Mouse (Mus musculus) intestine, postnatal 0 days (tissue): ENCODE measurements around the gene Prkci. TPM values are rescaled to one million over a fixed set of nuclear protein-coding genes. Genes with fewer than 3 reads are reported as not detected.

Experiments
- ATAC-seq: fragments of 200-750 bp; cut with Nextera tagmentation; 2 replicates; pipeline ENCODE4 v1.8.0; 2017; ENCODE audit warnings: mild to moderate bottlenecking, moderate TSS enrichment, moderate library complexity
- H3K27ac ChIP-seq: fragments of 300-500 bp; sonication (generic); 2 replicates; pipeline ENCODE4 v1.5.1; 2014; ENCODE audit warnings: mild to moderate bottlenecking, low read depth, low read length, moderate library complexity
- H3K27me3 ChIP-seq: fragments of 300-500 bp; sonication (generic); replicated peaks from 2 replicates; pipeline ENCODE4 v1.6.1; 2014; ENCODE audit warnings: low read length, mixed read lengths; ENCODE audit not compliant: control insufficient read depth, insufficient read depth
- H3K36me3 ChIP-seq: fragments of 300-500 bp; sonication (generic); 2 replicates; pipeline ENCODE4 v1.6.1; 2014; ENCODE audit warnings: mild to moderate bottlenecking, moderate library complexity; ENCODE audit not compliant: control insufficient read depth, insufficient read depth
- H3K4me1 ChIP-seq: fragments of 300-500 bp; sonication (generic); replicated peaks from 2 replicates; pipeline ENCODE4 v1.6.1; 2014; ENCODE audit warnings: antibody characterized with exemption, low read length, mixed read lengths; ENCODE audit not compliant: control insufficient read depth, insufficient read depth
- H3K4me2 ChIP-seq: fragments of 300-500 bp; sonication (generic); replicated peaks from 2 replicates; pipeline ENCODE4 v1.6.1; 2014; ENCODE audit warnings: low read depth, mild to moderate bottlenecking, moderate library complexity
- H3K4me3 ChIP-seq: fragments of 300-500 bp; sonication (generic); 2 replicates; pipeline ENCODE4 v1.5.1; 2014; ENCODE audit warnings: low read depth, low read length
- H3K9ac ChIP-seq: fragments of 300-500 bp; sonication (generic); 2 replicates; pipeline ENCODE4 v1.6.1; 2014; ENCODE audit warnings: mild to moderate bottlenecking, low read depth, low read length
- H3K9me3 ChIP-seq: fragments of 300-500 bp; sonication (generic); 2 replicates; pipeline ENCODE4 v1.6.1; 2016; ENCODE audit warnings: mixed run types; ENCODE audit not compliant: control insufficient read depth
- CTCF ChIP-seq: sonication (generic); IDR thresholded peaks from 2 replicates; pipeline ENCODE4 v1.5.1; 2016; ENCODE audit warnings: low read depth, mild to moderate bottlenecking, control low read depth, antibody characterized with exemption, moderate library complexity
- WGBS: fragments of 180-500 bp; shearing (Covaris S2); extraction: QIAGEN DNeasy Blood & Tissue Kit; methylation state at CpG from one replicate; pipeline ENCODE4 v1.1.7; 2014; 5-methylcytosine and 5-hydroxymethylcytosine counted together
- polyA plus RNA-seq: library from polyadenylated mRNA; unstranded; fragments of >200 nt; fragmentation: Nextera tagmentation; extraction: Ambion mirVana; gene quantifications from 2 replicates; pipeline ENCODE4 v1.2.1, GENCODE M21; 2015

Prkci gene
- polyA plus RNA-seq, 1 experiment from 2014 or later = 14.5 TPM

GRCm38 (mm10) chr3:31049087-31049486 lies 53.5 kb downstream of the Prkci start:
- Histone ChIP-seq H3K27me3 (no peaks in the 10 kb centered on the region), H3K9ac (no peak overlapping the region), H3K9me3 (no peaks in the 10 kb centered on the region), H3K4me1 (no peaks in the 10 kb centered on the region), H3K36me3 (peaks cover 39% of the 10 kb centered on the region), H3K4me2 (no peak overlapping the region), H3K27ac (no peak overlapping the region), H3K4me3 (no peak overlapping the region)
- WGBS = 86% methylated on average over 5 of the region's 5 CpGs
- peak; percentile 31 for TF ChIP-seq CTCF
- ATAC-seq = no peak

GRCm38 (mm10) chr3:31050375-31050774 lies 54.8 kb downstream of the Prkci start:
- ATAC-seq = no peak
- H3K27ac ChIP-seq = no peak overlapping the region
- no peak overlapping the region for H3K4me3 ChIP-seq
- H3K36me3 ChIP-seq = peaks cover 39% of the 10 kb centered on the region
- no peaks in the 10 kb centered on the region for H3K4me1 ChIP-seq
- no peaks in the 10 kb centered on the region for H3K9me3 ChIP-seq
- TF ChIP-seq CTCF = no peak
- 70% methylated on average over 7 of the region's 7 CpGs for WGBS
- H3K27me3 ChIP-seq = no peaks in the 10 kb centered on the region
- no peak overlapping the region for H3K9ac ChIP-seq
- no peak overlapping the region for H3K4me2 ChIP-seq

- ATAC-seq = no peak
- Histone ChIP-seq H3K9ac (no peak overlapping the region), H3K4me2 (no peak overlapping the region), H3K4me1 (no peaks in the 10 kb centered on the region), H3K4me3 (no peak overlapping the region), H3K27me3 (no peaks in the 10 kb centered on the region), H3K36me3 (peaks cover 36% of the 10 kb centered on the region), H3K9me3 (no peaks in the 10 kb centered on the region), H3K27ac (no peak overlapping the region)
- TF ChIP-seq CTCF = no peak
- 90% methylated on average over 9 of the region's 9 CpGs for WGBS
Measured at GRCm38 (mm10) chr3:31051730-31052129, 56.2 kb downstream of the Prkci start.

- no peak for TF ChIP-seq CTCF
- no peaks in the 10 kb centered on the region for H3K4me1 ChIP-seq
- no peak overlapping the region for H3K4me2 ChIP-seq
- H3K9ac ChIP-seq = no peak overlapping the region
- ATAC-seq = no peak
- H3K4me3 ChIP-seq = no peak overlapping the region
- no peaks in the 10 kb centered on the region for H3K9me3 ChIP-seq
- 87% methylated on average over 9 of the region's 9 CpGs for WGBS
- no peak overlapping the region for H3K27ac ChIP-seq
- H3K27me3 ChIP-seq = no peaks in the 10 kb centered on the region
- H3K36me3 ChIP-seq = peaks cover 30% of the 10 kb centered on the region
Measured at GRCm38 (mm10) chr3:31053191-31053590, 57.6 kb downstream of the Prkci start.

GRCm38 (mm10) chr3:31054888-31055287 lies 59.3 kb downstream of the Prkci start:
- Histone ChIP-seq H3K4me2 (no peak overlapping the region), H3K27me3 (no peaks in the 10 kb centered on the region), H3K9ac (no peak overlapping the region), H3K4me1 (no peaks in the 10 kb centered on the region), H3K36me3 (peaks cover 16% of the 10 kb centered on the region), H3K27ac (no peak overlapping the region), H3K9me3 (no peaks in the 10 kb centered on the region), H3K4me3 (no peak overlapping the region)
- no peak for TF ChIP-seq CTCF
- 82% methylated on average over 8 of the region's 8 CpGs for WGBS
- ATAC-seq = no peak

GRCm38 (mm10) chr3:31056047-31056650 lies 60.6 kb downstream of the Prkci start:
- Histone ChIP-seq H3K9me3 (no peaks in the 10 kb centered on the region), H3K27ac (no peak overlapping the region), H3K4me3 (peak overlapping the region; percentile 52), H3K9ac (no peak overlapping the region), H3K4me1 (no peaks in the 10 kb centered on the region), H3K36me3 (peaks cover 11% of the 10 kb centered on the region), H3K27me3 (no peaks in the 10 kb centered on the region), H3K4me2 (peak overlapping the region; percentile 69)
- 19% methylated on average over 17 of the region's 17 CpGs for WGBS
- peak; percentile 31 for ATAC-seq
- TF ChIP-seq CTCF = peak; percentile 50
